Mouse (Mus musculus): Measurements from ENCODE around the gene Fam50a.

Fam50a gene

DNA sequence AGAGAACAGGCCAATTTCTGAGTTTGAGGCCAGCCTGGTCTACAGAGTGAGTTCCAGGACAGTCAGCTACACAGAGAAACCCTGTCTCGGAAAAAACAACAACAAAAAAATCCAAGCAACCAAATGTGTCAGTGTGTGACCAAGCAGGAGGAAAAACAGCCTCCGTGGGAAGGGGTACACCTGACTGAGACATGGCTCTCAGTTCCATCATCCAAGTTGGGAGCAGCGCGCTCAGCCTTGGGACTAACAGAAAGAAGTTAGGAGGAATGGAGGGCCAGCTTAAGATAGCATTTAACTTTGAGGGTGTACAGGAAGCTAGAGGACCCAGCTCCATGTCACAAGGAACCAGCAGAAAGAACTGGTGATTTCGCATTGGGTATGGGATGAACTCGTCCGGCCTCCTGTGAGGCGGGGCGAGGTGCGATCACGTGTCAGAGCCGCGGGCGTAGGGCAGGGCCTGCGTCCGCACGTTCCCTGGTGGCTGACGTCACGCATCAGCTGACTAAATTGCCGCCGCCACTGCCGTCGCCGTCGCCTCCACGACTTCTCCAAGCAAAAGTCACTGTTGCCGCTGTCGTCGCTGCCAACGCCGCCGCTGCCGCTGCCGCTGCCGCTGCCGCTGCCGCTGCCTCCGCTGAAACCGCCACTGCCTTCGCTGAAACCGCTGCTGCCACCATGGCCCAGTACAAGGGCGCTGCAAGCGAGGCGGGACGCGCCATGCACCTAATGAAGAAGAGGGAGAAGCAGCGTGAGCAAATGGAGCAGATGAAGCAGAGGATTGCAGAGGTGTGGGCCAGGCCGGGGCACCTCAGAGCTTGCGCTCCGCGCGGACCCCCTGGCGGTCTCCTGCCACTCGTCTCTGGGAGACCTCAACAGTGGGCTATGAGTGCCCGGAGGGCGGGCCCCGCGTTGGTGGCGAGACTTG lies at the start of gene Fam50a:
TSS of gene Fam50a (plus strand) at position 494 of the 925 bp plus-strand sequence.
- DNase-seq (ENCODE audit: low read depth, low spot score) = peak; percentile 88

DNA sequence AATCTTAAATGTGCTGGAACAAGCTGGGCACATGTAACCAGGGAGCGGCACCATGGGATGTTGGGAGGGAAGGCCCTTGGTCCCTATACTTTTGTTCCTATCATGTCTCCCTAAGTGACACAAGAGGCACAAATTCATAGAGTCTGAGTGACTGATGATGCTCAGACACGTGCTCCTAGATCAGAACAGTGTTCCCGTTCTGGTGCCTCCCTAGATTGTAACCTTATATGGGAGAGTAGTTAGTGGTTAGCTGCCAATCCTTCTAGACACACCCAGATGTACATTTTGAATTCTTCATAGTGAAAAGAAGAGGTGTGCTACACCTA lies 43.1 kb upstream of the Fam50a start:
- DNase-seq (ENCODE audit: low read depth, low spot score) = peak; percentile 48

DNA sequence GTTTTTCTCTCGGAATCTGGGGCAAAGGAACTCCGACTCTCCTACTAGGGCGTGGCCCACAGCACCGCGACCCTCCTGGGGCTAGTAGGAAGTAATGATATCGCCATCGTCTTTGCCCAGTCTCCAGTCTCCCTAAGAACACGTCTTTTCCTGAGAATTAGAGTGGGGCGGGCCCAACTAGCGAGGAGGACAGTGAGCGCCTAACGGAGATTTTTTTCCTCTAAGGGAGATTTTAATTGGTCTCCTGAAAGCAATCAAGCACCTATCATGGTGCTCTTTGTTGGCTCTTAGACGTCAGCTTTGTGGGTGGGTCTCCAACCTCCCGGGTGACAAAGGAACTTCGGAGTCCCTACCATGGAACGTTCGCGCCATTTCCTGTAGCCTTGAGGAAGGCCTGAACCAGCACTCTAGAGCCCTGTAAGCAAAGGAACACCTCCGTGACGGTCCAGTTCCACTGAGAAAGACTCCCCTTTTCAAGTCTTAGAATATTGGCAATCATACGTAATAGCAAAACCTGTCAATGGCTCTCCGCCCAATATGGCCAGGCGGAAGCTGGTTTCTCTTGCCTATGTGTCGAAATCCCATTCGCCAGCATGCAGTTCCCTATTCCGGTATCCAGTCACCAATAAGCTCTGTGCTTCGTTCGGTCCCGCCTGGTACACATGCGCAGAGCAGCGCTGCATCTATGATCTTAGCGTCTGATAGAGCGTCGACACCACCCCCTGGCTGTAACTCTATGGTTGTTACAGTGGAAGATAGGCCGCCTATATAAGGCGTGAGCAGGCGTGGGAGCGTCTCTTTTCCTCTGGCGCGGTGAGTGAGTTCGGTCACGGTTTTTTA lies 42.6 kb upstream of the Fam50a start, which contains the start of gene Rpl10:
TSS of gene Rpl10 (plus strand) at position 751 of the 840 bp plus-strand sequence.
- peak; percentile 99 for DNase-seq (ENCODE audit: low read depth, low spot score)

DNA sequence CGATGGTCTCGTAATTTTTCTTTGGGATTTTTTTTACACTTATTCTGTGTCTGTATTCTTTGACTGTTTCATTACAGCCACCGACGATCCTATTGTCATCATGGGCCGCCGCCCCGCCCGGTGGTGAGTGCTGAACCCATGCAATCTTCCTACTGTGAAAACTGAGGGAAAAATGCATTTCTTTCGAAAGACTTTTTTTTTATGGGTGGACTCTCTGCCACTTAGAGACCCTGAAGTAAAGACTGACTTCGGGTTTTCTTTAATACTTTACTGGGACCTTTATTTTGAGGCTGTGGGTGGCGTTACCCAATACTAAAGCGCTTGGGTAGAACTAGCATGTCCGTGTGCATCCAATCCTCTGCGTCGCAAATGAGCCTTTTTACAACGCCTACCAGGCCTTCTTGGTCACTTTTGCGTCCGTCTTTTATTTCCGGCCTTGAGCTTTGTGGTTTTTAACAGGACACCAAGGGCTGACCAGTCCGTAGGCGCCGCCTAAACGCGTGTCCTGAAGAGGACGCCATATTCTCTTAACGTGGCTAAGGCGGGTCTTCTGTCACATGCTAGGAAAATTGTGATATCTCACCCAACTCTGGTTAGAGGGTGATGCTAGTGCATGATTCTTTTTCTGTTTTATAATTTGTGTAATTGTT lies 41.8 kb upstream of the Fam50a start:
- DNase-seq (ENCODE audit: low read depth, low spot score) = peak; percentile 46

DNA sequence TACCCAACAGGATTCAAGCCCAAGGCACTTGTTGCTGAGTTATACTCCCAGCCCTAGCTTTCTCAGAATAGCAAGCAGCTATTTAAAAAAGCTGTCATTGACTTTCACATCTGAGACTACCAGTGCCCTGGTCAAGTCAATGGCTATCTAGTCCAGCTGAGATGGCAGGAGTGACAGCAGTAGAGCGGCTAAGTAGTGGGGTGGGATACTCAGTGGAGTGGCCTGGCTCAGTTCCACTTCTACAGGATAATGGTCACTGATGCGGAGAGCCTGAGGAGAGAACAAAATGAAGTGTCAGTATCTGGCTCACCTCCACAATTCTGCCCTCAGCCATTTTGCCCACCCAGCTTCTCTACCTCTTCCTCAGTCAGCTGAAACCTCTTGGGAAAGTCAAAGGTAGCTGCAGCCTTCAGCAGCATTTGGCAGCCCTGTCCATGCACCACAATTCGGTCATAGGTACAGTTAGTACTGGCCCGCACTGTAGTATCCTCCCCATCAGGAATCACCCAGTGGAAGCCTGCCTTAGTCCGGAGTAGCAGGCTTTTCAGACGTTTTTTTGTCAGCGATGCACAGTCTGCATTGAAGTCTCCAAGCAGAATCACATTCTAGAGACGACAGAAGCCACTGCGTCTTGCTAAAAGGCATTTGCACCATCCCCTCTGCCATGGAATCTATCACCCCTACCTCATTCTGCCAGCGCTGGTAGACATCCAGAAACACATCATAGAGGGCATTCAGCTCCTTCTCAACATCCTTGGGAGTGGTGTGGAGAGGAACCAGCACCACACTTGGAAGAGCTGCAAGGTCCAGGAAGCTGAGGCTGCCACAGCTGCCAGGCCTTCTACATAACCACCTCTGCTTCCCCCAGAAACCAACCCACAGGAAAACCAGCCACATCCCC lies 39.2 kb upstream of the Fam50a start:
- DNase-seq (ENCODE audit: low read depth, low spot score) = no peak

DNA sequence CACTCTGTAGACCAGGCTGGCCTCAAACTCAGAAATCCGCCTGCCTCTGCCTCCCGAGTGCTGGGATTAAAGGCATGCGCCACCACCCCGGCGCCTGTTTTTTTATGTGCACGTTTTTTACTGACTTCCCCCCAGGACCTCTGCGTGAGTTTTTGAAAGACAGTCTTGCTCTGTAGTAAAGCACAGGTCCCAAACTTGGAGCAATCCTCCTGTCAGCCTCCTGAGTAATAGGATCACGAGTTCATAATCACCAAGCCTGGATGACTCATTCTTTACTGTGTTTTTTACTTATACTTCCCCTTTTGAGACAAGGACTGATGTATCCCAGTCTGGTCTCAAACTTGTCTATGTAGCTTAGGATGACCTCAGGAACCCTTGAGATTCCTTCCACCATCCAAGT lies 34.9 kb upstream of the Fam50a start:
- DNase-seq (ENCODE audit: low read depth, low spot score) = no peak

DNA sequence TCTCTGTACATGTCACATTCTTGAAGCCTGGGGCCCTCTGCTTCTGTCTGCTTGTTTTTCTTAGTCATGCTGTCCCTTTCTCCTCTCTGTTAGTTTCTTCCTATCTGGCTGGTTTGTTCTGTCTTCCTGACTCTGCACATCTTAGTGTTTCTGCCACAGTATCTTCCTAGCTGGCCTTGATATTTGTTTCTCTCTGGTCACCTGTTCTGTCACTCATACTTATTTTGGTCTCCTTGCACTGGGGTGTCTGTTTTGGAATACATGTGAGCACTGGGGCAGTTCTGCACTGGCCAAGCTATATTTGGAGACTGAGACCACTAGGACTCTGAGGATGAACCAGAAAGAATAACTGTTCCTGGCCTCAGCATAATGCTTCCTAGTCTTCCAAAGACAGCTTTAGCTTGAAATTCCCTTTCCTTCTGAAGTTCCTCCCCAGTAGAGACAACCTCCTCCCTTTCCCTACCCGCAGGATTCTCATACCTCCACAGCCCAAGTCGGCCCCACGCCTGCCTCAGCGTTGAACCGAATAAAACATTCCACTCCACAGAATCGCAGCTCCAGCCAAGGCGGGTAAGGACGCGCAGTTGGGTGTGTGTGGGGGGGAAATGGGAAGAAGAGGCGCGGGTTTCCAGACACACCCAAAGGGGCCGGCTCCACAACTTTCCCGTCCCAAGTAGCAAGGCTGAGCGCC lies 31.6 kb upstream of the Fam50a start:
- peak; percentile 68 for DNase-seq (ENCODE audit: low read depth, low spot score)

DNA sequence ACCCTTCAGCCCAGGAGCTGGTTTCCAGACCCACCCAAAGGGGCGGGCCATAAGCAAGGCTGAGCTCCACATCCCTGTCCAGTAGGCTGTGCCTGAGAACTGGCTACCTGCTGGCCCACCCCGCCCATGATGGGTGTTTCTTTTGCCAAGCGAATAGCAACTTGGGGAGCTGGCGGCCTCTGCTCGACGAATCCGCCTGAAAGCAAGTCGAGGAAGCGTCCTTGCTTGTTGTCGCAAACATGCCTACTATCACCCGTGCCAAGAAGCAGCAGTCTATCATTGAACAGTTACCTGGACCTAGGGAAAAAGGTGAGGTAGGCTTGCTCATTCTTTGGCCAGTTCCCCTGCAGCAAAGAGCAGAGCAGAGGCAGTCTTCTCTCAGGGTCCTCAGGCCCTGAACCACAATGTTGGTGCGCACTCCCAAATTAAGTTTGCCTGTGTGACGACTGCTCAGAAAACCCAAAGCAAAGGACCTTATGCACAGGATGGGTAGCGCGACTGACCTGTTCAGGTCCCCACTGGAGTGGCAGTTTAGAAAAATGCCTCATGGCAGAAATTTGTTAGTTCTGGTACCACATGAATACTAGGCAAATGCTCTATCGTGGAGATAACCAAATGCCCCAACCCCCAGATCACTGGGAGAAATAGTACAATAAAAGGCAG lies 31.0 kb upstream of the Fam50a start, which contains the start of the genes Taz and Dnase1l1:
TSS of gene Taz (plus strand) at position 181 of the 663 bp plus-strand sequence.
TSS of gene Dnase1l1 (minus strand) at position 606 of the 663 bp plus-strand sequence.
- peak; percentile 87 for DNase-seq (ENCODE audit: low read depth, low spot score)

DNA sequence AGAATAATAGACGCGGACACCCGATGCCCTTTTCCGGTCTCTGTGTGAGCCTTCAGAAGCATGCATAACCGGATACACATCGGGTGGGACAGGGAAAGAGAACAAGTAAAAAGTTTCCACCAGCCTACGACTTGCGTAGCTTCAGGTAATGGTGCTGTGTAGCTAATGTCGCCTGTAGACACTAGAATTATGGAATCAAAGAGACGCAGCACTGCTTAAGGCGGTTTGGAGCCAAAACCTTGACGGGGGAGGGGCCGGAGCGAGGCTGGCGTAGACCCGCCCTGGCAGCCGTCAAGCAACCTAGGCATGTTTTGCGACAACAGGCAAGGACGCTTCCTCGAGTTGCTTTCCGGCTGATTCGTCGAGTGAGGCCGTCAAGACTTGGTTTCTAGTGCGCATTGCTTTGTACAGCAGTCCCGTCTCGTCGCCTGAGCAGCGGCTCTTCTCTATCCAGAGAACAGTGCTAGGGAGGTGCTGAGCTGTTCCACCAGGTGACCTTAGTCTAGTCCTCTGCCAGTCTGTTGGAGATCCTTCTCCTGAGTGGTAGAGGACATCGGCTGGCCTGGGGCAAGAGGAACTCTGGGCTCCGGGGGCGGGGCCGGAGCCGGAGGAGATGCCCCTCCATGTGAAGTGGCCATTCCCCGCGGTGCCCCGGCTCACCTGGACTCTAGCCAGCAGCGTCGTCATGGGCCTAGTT lies 30.3 kb upstream of the Fam50a start:
- DNase-seq (ENCODE audit: low read depth, low spot score) = peak; percentile 81

DNA sequence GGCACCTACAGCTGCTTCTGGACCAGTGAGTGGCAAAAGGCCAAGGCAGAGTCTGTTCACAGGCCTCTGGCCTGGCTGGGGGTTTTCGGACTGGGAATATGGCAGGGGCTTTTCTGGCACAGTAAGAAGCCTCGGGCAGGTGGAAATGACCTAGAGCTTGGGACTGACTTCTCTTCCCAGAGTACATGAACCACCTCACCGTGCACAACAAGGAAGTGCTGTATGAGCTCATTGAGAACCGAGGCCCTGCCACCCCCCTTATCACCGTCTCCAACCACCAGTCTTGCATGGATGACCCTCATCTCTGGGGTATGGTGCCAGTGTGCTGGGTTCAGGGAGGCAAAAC lies 29.8 kb upstream of the Fam50a start:
- no peak for DNase-seq (ENCODE audit: low read depth, low spot score)

DNA sequence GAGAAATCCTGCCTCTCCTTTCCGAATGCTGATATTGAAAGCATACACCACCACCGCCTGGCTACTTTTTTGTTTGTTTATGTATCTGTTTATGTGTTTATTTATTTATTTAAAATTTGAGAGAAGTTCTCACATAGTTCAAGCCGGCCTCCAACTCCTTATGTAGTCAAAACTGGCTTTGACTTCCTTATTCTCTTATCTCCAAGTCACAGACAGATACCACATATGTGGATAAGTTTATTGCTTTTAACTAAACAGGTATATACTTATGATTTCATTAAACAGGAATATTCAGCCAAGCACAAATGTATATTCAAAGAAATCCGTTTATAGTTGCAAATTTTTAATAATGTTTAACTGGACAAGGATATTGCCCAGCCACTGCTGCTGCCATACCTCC lies 19.4 kb upstream of the Fam50a start:
- no peak for DNase-seq (ENCODE audit: low read depth, low spot score)

DNA sequence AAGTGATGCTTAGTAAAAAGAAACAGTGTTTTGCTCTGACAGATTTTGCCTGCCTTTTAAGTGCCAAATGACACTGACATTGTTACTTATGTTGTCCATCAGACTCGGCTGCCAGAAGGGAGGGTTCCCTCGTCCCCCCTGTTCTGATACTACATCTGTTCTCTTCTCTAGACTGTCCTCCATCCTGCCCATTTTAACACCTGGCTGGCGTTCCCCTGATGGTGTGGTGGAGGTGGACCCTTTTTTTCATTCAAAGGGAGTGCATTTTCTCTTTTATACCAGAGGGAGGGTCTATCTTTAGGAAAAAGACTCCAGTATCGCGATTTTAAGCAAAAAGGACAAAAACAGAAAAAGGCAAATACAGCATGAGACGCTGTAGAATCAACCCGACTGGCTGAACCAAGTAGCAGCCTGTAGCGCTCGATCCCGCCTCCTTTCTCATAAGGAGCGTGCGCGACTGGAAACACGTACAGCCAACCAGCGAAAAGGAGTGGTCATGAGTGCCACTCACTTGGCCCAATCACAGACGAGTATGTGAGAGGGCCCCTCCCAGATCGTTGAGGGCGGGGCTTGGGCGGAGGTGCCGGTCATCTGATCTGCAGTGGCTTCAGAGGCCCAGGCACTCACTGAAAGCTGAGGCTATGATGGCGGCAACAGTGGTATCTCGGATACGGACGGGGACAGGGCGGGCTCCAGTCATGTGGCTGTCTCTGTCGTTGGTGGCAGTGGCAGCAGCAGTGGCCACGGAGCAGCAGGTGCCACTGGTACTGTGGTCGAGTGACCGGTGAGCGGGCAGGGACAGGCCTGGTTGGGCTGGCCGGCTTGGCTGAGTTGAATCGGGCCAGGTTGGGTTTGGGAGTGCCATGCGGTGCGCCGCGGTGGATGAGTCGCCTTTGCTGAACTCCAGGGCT lies 16.0 kb upstream of the Fam50a start, which contains the start of gene Atp6ap1:
TSS of gene Atp6ap1 (plus strand) at position 560 of the 911 bp plus-strand sequence.
- peak; percentile 92 for DNase-seq (ENCODE audit: low read depth, low spot score)

DNA sequence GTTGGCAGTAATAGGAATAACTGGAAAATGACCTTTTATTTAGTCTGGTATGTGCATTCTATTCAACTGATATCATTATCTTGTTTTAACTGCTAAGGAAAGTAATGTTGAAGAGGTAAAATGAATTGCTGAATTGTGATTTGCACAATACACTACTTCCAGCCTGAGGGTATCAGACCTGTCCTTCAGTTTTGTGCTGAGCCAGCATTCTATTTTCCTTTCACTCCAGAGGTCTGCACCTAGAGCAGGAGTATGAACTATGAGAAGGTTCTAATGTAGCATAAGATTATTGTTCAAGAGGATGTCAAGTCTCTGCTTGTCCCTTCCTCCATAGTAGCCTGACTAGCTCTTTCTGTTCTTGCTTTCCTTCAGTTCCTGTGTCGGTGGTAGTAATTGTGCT lies 14.5 kb upstream of the Fam50a start:
- no peak for DNase-seq (ENCODE audit: low read depth, low spot score)

DNA sequence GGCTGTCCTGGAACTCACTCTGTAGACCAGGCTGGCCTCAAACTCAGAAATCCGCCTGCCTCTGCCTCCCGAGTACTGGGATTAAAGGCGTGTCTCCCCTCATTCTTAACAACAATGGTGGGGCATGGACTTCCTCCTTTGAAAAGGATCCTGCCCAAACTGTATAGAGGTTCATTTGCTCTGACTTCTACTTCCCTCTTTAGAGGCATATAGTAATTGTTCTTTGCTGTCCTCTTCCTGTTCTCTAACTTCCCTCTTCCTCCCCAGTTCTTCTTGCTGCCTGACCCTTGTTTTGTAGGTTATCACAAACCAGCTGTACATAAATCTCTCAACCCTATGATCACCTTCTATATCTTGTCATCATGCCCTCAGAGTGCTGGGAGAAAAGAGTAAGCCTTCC lies 13.1 kb upstream of the Fam50a start:
- no peak for DNase-seq (ENCODE audit: low read depth, low spot score)

DNA sequence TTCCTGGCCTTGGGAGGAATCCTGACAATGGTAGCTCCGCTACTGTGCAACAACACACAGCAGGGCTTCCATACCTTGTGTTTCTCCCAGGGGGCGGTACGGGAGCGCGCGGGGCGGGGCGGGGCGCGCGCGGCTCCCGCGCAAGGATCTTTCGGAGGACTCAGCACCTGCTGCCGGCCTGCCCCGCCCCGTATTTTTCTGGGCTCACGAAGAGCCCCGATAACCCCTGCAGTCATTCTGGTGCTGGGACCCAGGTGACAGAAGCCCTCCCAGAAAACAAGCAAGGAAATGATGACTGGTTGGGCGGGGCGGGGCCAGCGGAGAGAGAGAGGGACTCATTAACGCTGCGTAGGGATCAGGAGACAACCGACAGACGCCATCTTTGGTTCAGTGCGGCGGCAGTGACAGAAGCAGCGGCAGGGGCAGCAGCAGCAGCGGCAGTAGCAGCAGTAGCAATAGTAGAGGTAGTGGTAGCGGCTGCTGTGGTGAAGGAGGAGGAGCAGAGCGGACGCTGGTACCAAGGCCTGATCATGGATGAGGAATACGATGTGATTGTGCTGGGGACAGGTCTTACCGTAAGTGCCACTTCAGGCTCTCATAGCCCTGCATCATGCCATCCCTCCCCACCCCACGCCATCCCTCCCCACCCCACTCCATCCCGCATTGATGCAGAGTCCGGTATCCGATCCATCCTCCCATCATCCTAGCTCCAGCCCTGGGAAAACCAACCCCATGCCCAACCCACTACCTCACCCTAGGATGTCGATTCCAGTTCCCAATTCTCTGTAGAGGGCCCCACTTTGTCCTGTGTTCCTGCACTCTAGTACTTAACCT lies 7.7 kb upstream of the Fam50a start, which contains the start of gene Gdi1:
TSS of gene Gdi1 (plus strand) at position 132 of the 834 bp plus-strand sequence.
- DNase-seq (ENCODE audit: low read depth, low spot score) = peak; percentile 52

DNA sequence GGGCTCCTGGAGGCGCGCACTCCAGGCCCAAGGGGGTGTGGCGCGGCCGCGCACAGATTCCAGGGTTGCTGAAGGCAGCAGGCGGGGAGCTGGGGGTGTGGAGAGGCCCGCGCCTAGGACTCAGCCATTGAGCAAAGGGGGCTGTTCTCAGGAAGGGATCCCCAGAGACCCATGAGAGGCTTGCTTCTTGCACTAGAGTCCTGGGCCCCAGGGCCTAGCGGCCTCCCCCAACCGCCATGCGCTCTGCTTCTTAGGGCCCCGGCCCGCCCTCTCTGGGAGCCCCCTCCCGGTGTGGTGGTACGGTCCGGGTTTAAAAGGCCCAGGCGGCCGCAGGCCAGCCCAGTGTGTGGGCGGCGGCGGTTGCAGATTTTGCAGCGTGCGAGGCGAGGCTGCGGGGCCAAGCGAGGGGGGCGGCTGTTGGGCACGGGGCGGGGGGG lies 15.9 kb downstream of the Fam50a start, which contains the start of gene Plxna3:
TSS of gene Plxna3 (plus strand) at position 342 of the 437 bp plus-strand sequence.
- peak; percentile 29 for DNase-seq (ENCODE audit: low read depth, low spot score)

DNA sequence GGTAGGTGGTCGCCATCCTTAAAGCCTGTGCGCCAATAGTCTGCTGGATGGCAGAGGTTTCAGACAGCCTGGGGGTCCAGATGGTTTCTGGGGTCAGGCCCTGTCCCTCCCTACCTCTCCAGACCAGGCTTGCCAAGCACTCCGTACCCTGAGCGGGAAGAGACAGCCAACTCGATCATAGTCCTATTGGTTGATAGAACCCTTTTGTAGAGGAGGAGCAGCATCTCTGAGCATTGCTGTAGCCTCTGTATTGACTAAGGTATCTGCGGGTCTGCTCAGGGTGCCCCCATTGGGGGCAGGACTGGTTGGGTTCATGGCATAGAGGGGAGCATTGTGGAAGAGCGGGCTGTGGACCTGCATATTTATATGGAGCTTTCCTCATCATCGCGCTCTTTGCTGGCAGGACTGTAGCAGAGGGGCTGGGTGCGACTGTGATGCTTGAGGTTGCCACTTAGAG lies 16.4 kb downstream of the Fam50a start:
- DNase-seq (ENCODE audit: low read depth, low spot score) = no peak

All from skeletal muscle tissue, adult 2 months (tissue).